Mouse (Mus musculus) stomach, postnatal 0 days (tissue): ENCODE results near the gene Ocln.

Experiments used
- CTCF ChIP-seq: IDR thresholded peaks from 2 replicates; pipeline ENCODE4 v1.5.1; 2016; ENCODE audit warnings: antibody characterized with exemption, low read depth, mild to moderate bottlenecking, moderate library complexity
- EP300 ChIP-seq: optimal IDR thresholded peaks from 2 replicates; pipeline ENCODE3; 2016; ENCODE audit warnings: antibody characterized with exemption

DNA sequence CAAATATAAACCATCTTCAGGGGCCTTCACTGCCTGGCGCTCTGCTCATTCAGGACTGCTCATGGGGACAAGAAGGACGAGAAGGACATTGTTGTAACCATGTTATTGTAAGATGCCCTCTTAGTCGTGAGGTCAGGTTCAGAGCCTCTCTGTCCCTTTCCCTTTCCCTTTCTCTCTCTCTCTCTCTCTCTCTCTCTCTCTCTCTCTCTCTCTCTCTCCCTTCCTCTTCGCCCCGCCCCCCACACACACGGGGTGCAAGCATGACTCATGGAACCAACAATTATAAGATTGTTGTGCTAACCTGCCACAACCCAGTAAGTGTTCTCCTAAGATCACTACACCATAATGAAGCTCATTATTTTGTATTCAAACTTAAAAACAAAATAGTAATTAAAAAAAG is 29.6 kb upstream of the Ocln start:
- TF ChIP-seq CTCF (no peak), EP300 (no peak)
